ENCODE assay signal across 8 mouse cellular contexts in genomic region chr1:11413894-11414556, GRCm38 (mm10). TPM values are rescaled to one million over a fixed set of nuclear protein-coding genes. Genes with fewer than 3 reads are reported as not detected.
DNase-seq lines count a peak whose midpoint lies in the region.

Gene A830018L16Rik, plus strand, starts transcription at chr1:11414105.

- intact Hi-C loops in gastrocnemius, postnatal 36 days (cut with DNase I), result no loop called here

- peak; percentile 42 for DNase-seq in adrenal gland, postnatal 25 days
- peak; percentile 69 for DNase-seq in embryo, embryonic 11.5 days (ENCODE audit: low read depth, low spot score)
- DNase-seq in gastrocnemius, postnatal 36 days, result peak; percentile 11 to 16
- peak; percentile 22 for DNase-seq in hindlimb bud, embryonic 11.5 days (ENCODE audit: extremely low spot score, low read depth, low spot score)
- DNase-seq in left cerebral cortex, adult 18-20 months (ENCODE audit: low spot score in 2 of 2), result peak; percentile 69 to 88
- peak; percentile 50 for DNase-seq in lung, postnatal 14 days
- peak; percentile 85 to 93 for DNase-seq in right cerebral cortex, postnatal 10 days (ENCODE audit: low spot score in 2 of 2)
- DNase-seq in thymus, postnatal 25 days, result no peak

RNA-seq across cellular contexts. Expression of gene A830018L16Rik, which starts in this region (rescaled TPM):
- total RNA-seq in adrenal gland, postnatal 25 days (2021), result 0.64 and 1.5 TPM in 2 replicates
- total RNA-seq in gastrocnemius, postnatal 36 days (2021), result not detected
- 100 to 1,000 TPM; 104 to 109 TPM for total RNA-seq in left cerebral cortex, adult 18-20 months (2021)

Comparison
In these comparisons a context has a peak if more than half of its experiments do, and no peak if none do; other contexts are left out.
1. RNA of gene A830018L16Rik (total RNA-seq): 104 to 109 TPM in left cerebral cortex, adult 18-20 months; 0.64 to 1.5 TPM in adrenal gland, postnatal 25 days and not detected in gastrocnemius, postnatal 36 days; every median in the first group is over 10 times any median in the second.
2. Peak in DNase-seq in gastrocnemius, postnatal 36 days; RNA of the gene not detected or under 1 TPM.